19 mouse cellular contexts compared by ENCODE assay signal in genomic region chr11:109218722-109219430, GRCm38 (mm10).
A peak's percentile ranks its signal among the peaks of the same experiment; 100 is the strongest.
DNase-seq lines count a peak whose midpoint lies in the region; ATAC-seq lines count a peak whose summit lies in the region.
"Had no signal": no experiment of that assay in that cellular context is flagged by ENCODE, and none has a peak within 500 bp of the region (broad histone marks: within the 10 kb centered on the region; RNA-seq: fewer than 3 reads in every experiment).

No protein-coding gene starts in this region.

- H3K36me3 ChIP-seq in forebrain, embryonic 13.5 days (ENCODE audit: poor library complexity, severe bottlenecking): no peaks in the 10 kb centered on the region
- no peaks in the 10 kb centered on the region for H3K36me3 ChIP-seq in forebrain, embryonic 14.5 days (ENCODE audit: control insufficient read depth, insufficient read depth, low read length)
- no peaks in the 10 kb centered on the region for H3K36me3 ChIP-seq in hindbrain, embryonic 14.5 days (replicated peaks; ENCODE audit: control insufficient read depth, insufficient read depth)
- no peaks in the 10 kb centered on the region for H3K36me3 ChIP-seq in midbrain, embryonic 15.5 days (replicated peaks)
- H3K36me3 ChIP-seq in kidney, embryonic 16.5 days (ENCODE audit: insufficient read depth, low read length): no peaks in the 10 kb centered on the region
- H3K36me3 ChIP-seq: embryonic facial prominence, embryonic 13.5 days; forebrain, embryonic 10.5 days; heart, embryonic 15.5 days; limb, embryonic 13.5 days; liver, embryonic 15.5 days had no signal

- peaks cover 11% of the 10 kb centered on the region for H3K4me1 ChIP-seq in forebrain, embryonic 13.5 days
- 0 out of 2 replicates have a peak, but pooled peaks cover 5% of the 10 kb centered on the region for H3K4me1 ChIP-seq in forebrain, embryonic 14.5 days (ENCODE audit: control insufficient read depth, insufficient read depth, low read length)
- H3K4me1 ChIP-seq in hindbrain, embryonic 14.5 days (replicated peaks; ENCODE audit: control insufficient read depth, insufficient read depth, low read length): peaks cover 10% of the 10 kb centered on the region
- peaks cover 15% of the 10 kb centered on the region for H3K4me1 ChIP-seq in midbrain, embryonic 15.5 days
- H3K4me1 ChIP-seq in kidney, embryonic 16.5 days (ENCODE audit: insufficient read depth, low read length): no peaks in the 10 kb centered on the region
- H3K4me1 ChIP-seq: heart, embryonic 15.5 days; liver, embryonic 15.5 days had no signal

- H3K4me3 ChIP-seq in forebrain, embryonic 13.5 days: no peak overlapping the region
- H3K4me3 ChIP-seq in forebrain, embryonic 14.5 days (ENCODE audit: low read depth, low read length): no peak overlapping the region
- H3K4me3 ChIP-seq in hindbrain, embryonic 14.5 days (replicated peaks; ENCODE audit: low read length): no peak overlapping the region
- H3K4me3 ChIP-seq in midbrain, embryonic 15.5 days: no peak overlapping the region
- no peak overlapping the region for H3K4me3 ChIP-seq in kidney, embryonic 16.5 days (ENCODE audit: low read length)
- H3K4me3 ChIP-seq: embryonic facial prominence, embryonic 13.5 days; heart, embryonic 15.5 days; left cerebral cortex, adult 2 months; limb, embryonic 13.5 days; liver, embryonic 15.5 days had no signal

- H3K9ac ChIP-seq in forebrain, embryonic 13.5 days: peak overlapping the region; percentile 19; the same call in 1 of the 2 replicates
- no peak overlapping the region for H3K9ac ChIP-seq in forebrain, embryonic 14.5 days (ENCODE audit: low read length)
- no peak overlapping the region for H3K9ac ChIP-seq in hindbrain, embryonic 14.5 days
- H3K9ac ChIP-seq in midbrain, embryonic 15.5 days: no peak overlapping the region; the same call in 1 of the 2 replicates
- H3K9ac ChIP-seq in kidney, embryonic 16.5 days (replicated peaks; ENCODE audit: low read length): no peak overlapping the region
- H3K9ac ChIP-seq: embryonic facial prominence, embryonic 13.5 days; heart, embryonic 15.5 days; limb, embryonic 13.5 days; liver, embryonic 15.5 days had no signal

- no peak overlapping the region for H3K4me2 ChIP-seq in forebrain, embryonic 13.5 days
- no peak overlapping the region for H3K4me2 ChIP-seq in forebrain, embryonic 14.5 days (ENCODE audit: low read length)
- no peak overlapping the region for H3K4me2 ChIP-seq in hindbrain, embryonic 14.5 days (replicated peaks)
- H3K4me2 ChIP-seq in midbrain, embryonic 15.5 days: 0 out of 2 replicates have a peak overlapping the region, but pooled peaks have one; percentile 27
- no peak overlapping the region for H3K4me2 ChIP-seq in kidney, embryonic 16.5 days (replicated peaks; ENCODE audit: low read depth, low read length)
- H3K4me2 ChIP-seq: embryonic facial prominence, embryonic 13.5 days; heart, embryonic 15.5 days; limb, embryonic 13.5 days; liver, embryonic 15.5 days had no signal

- peak; percentile 4; the same call in 1 of the 2 replicates for ATAC-seq in forebrain, embryonic 13.5 days
- ATAC-seq in forebrain, embryonic 14.5 days: no peak
- ATAC-seq in hindbrain, embryonic 14.5 days (ENCODE audit: low FRiP score): peak; percentile 40
- ATAC-seq in midbrain, embryonic 15.5 days (replicated peaks): peak; percentile 17; the same call in 1 of the 2 replicates
- ATAC-seq in kidney, embryonic 16.5 days (ENCODE audit: low FRiP score, low TSS enrichment): no peak

- WGBS in forebrain, embryonic 13.5 days: 78% methylated on average over 15 of the region's 15 CpGs
- 81% methylated on average over 15 of the region's 15 CpGs for WGBS in forebrain, embryonic 14.5 days
- WGBS in hindbrain, embryonic 14.5 days: 76% methylated on average over 15 of the region's 15 CpGs
- WGBS in midbrain, embryonic 15.5 days: 76% methylated on average over 15 of the region's 15 CpGs
- WGBS in kidney, embryonic 16.5 days: 82% methylated on average over 15 of the region's 15 CpGs

- H3K27me3 ChIP-seq in forebrain, embryonic 13.5 days: no peaks in the 10 kb centered on the region
- H3K27me3 ChIP-seq in forebrain, embryonic 14.5 days (replicated peaks; ENCODE audit: control insufficient read depth, insufficient read depth, low read length): no peaks in the 10 kb centered on the region
- no peaks in the 10 kb centered on the region for H3K27me3 ChIP-seq in hindbrain, embryonic 14.5 days (ENCODE audit: control insufficient read depth, insufficient read depth, low read length)
- no peaks in the 10 kb centered on the region for H3K27me3 ChIP-seq in midbrain, embryonic 15.5 days (replicated peaks)
- H3K27me3 ChIP-seq in kidney, embryonic 16.5 days (ENCODE audit: insufficient read depth, low read length): no peaks in the 10 kb centered on the region
- H3K27me3 ChIP-seq: embryonic facial prominence, embryonic 13.5 days; liver, embryonic 15.5 days had no signal

- no peaks in the 10 kb centered on the region for H3K9me3 ChIP-seq in forebrain, embryonic 13.5 days (replicated peaks)
- H3K9me3 ChIP-seq in forebrain, embryonic 14.5 days (replicated peaks; ENCODE audit: control insufficient read depth, low read length): no peaks in the 10 kb centered on the region
- no peaks in the 10 kb centered on the region for H3K9me3 ChIP-seq in hindbrain, embryonic 14.5 days (ENCODE audit: control insufficient read depth, low read length)
- H3K9me3 ChIP-seq in midbrain, embryonic 15.5 days: no peaks in the 10 kb centered on the region
- H3K9me3 ChIP-seq in kidney, embryonic 16.5 days (ENCODE audit: low read length): no peaks in the 10 kb centered on the region
- H3K9me3 ChIP-seq: embryonic facial prominence, embryonic 13.5 days; forebrain, embryonic 10.5 days; heart, embryonic 15.5 days; limb, embryonic 13.5 days; liver, embryonic 15.5 days had no signal

- no peak overlapping the region for H3K27ac ChIP-seq in forebrain, embryonic 13.5 days
- H3K27ac ChIP-seq in forebrain, embryonic 14.5 days (ENCODE audit: low read depth, low read length): no peak overlapping the region
- H3K27ac ChIP-seq in hindbrain, embryonic 14.5 days: no peak overlapping the region
- peak overlapping the region; percentile 82 for H3K27ac ChIP-seq in midbrain, embryonic 15.5 days
- no peak overlapping the region for H3K27ac ChIP-seq in kidney, embryonic 16.5 days (ENCODE audit: low read length)
- H3K27ac ChIP-seq: embryonic facial prominence, embryonic 13.5 days; heart, embryonic 15.5 days; kidney, postnatal 0 days; left cerebral cortex, adult 2 months; limb, embryonic 13.5 days; liver, embryonic 15.5 days had no signal

- DNase-seq in forebrain, embryonic 14.5 days (ENCODE audit: low spot score): no peak
- peak; percentile 49 for DNase-seq in CD4-positive helper T cell, adult 2 months (ENCODE audit: low read depth, low spot score)
- DNase-seq in hindbrain, embryonic 14.5 days (ENCODE audit: low spot score): no peak
- DNase-seq in right cerebral cortex, postnatal 4 days: no peak
- DNase-seq in urinary bladder, postnatal 25 days (ENCODE audit: low spot score): no peak
- DNase-seq: cerebellum, adult 11 months; cerebellum, postnatal 36 days; heart, adult 11 months; lung, postnatal 14 days had no signal

Comparison
In these comparisons a context has a peak if more than half of its experiments do, and no peak if none do; other contexts are left out.
1. ATAC-seq: peak in forebrain, embryonic 13.5 days (single experiment), hindbrain, embryonic 14.5 days (single experiment) and midbrain, embryonic 15.5 days (single experiment); none in forebrain, embryonic 14.5 days (single experiment) and kidney, embryonic 16.5 days (single experiment).